Mouse (Mus musculus) R1 (cell line): ENCODE measurements around the gene Rev1.
"Not testable (repeated sequence)": the region's sequence is repeated elsewhere in the genome, so short reads cannot be mapped to it uniquely, and the experiment has no call there.

Source experiments
- DNase-seq: peaks from one replicate; pipeline ENCODE4 v3.0.0-alpha.2; 2018; ENCODE audit warnings: low read depth, low spot score

Gene Rev1

DNA sequence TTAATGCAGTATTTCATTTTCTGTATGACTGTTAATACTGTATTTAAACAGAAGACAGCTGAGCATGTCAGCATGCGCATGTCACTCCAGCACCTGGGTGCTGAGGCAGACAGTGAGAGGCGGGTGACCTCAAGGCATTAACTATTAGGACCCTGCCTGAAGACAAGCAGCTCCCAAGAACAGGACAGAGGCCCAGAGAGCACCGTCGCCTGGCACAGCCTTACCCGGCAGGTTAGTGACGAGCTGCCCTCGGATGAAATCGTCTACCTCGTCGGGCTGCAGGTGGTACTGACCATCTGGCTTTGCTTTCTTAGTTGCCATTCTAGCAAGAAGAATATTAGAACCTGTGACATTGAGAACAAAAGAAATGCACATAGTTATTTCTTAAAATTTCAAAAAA lies 62.3 kb downstream of the Rev1 start:
- DNase-seq, result no peak

DNA sequence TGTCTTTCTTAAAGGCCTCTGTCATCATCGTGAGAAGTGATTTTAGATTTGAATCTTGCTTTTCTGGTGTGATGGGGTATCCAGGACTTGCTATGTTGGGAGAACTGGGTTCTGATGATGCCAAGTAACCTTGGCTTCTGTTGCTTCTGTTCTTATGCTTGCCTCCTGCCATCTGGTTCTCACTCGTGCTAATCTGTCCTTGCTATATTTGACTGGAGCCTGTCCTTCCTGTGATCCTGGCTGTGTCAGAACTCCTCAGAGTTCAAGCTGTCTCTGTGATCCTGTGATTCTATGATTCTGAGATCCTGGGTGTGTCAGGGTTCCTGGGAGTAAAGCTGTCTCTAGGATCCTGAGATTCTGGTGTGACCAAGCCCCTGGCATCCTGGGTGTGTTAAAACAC lies 67.4 kb downstream of the Rev1 start:
- not testable (repeated sequence) for DNase-seq

DNA sequence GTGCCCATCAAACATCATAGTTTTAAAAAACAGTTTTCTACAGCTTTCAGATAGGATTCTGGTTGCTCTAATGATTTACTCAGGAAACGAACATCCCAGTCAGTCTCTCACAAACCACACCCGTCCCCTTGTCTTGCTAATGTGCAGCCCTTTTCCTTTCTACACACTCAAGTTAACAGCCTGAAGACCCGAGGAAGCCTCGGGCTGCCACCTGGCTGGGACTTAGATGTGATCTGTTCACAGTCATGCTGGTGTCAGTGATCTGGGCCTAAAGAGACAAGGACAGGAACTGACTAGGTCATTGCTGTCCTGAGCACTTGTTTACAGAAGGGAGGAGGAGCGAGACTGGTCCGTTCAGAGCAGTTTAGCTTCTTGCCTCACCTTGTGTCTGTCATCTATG lies 71.2 kb downstream of the Rev1 start:
- DNase-seq, result peak; percentile 81

DNA sequence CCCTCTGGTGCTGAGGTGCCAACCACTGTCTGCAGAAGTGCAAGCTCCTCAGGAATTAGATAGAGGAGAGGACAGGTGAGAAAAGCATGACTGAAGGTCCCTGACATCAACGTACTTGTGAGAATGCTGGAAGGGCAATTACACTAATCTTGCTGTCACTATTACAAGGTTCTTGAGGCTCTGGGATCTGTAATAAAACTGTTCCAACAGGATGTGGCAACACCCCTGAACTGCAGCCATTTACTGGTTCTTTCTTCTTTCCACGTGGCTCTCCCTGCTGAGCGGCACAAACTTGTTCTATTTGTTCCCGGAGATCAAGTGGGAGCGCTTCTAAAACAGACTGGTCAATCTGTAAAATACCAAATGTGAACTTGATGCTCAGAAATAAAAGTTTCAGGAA lies 74.4 kb downstream of the Rev1 start:
- DNase-seq, result no peak

DNA sequence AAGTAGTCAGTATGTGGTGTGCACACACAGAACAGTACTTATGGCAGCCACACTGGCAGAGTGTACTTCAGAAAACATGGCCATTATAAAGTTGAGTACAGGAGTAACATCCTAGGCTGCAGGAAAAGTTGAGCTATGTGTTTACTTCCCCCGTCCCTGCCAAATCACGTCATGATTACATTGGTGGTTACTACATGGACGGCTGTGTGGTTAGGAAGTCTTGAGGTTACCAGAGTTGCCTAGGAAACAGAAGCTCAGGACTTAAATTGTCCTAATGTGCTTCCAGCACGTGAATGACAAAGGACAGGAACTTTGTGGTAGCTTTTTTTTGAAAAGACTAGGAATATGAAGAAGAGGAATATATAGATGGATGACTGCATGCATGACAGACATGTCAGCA lies 80.0 kb downstream of the Rev1 start:
- DNase-seq, result no peak

DNA sequence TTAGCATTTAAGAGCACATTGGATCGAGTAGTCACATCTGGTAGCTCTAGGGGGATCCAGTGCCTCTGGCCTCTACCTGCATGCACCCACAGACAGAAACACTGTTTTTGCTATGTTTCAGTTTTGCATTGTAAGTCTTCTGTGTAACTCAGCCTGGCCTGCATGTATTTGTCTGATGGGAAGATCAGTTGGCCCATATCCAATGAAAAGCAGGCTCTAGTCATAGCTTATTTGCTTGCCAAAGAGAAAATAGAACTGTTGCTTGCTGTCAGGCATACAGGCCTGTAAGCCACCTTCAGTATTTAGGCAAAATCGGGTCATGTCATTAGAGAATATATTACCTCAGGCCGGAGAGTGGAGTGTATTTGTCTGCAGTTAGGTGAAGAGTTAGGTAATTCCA lies 81.5 kb downstream of the Rev1 start:
- no peak for DNase-seq

DNA sequence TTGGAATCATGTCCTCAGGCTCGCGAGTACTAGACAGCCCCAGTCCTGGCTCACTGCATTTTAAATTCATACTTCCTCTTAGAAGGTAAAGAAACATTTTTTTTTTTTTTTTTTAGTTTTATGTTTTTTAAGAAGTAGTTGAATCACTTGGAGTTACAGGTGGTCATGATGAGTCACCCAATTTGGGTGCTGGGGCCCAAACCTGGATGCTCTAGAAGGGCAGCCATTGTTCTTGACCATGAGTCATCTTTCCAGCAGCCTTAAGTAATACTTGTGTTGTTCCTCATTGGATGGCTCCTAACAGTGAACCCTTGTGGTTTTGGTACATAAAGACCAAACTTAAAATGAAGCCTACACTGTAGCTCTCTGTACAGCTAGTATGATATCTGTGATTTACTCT lies 90.7 kb downstream of the Rev1 start:
- DNase-seq, result no peak

DNA sequence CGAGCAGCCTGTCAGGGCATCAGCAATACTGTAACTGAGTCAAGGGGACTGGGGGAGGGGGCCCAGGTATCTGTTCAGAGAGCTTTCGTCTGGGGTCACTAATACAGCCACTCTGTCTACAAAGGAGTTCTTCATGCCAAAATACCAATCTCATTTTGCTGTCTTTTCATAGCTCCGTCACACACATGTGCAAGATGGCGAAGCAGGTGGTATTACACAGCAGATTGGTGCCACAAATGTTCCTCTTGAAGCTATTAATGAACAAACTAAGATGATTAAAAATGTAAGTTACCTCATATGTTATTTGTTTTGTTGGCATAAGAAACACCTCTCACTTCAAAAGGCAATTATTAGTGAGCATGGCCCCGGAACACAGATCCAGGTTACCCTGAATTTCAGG lies 92.2 kb downstream of the Rev1 start:
- no peak for DNase-seq

DNA sequence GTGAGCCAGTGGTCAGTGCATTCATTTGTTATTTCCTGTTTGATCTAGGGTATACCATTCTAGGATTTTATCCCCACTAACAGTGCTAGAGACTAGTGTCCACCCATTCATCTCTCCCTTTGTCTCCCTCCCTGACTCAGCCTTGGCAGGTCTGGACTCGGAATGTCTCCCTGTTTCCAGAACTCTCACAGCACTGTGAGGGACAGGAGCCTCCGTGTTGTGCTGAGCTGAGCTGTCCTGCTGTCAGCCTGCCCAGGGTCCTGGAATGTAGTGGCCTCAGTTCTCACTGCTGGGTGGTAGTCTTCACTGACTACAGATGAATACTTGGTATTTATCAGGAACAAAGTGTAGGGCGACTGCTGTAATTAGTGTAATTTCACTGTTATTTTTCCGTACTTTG lies 94.1 kb downstream of the Rev1 start:
- DNase-seq, result no peak

DNA sequence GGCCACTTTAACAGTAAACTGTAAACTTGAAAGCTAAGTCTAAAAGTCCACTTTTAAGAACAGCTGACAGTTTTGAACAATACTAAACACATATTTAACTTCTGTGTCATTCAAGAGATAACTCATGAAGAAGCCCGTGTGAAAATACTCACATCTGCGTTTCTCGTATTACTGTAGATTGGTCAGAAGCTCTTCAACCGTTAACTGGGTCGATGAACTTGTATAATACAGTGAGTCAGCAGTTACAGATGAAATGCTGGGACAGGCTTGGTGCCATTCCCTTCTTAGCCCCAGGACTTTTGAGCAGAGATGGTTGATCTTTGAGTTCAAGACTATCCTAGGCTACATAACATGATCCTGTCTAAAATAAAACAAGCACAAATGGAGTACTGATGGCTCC lies 98.2 kb downstream of the Rev1 start:
- DNase-seq, result no peak

DNA sequence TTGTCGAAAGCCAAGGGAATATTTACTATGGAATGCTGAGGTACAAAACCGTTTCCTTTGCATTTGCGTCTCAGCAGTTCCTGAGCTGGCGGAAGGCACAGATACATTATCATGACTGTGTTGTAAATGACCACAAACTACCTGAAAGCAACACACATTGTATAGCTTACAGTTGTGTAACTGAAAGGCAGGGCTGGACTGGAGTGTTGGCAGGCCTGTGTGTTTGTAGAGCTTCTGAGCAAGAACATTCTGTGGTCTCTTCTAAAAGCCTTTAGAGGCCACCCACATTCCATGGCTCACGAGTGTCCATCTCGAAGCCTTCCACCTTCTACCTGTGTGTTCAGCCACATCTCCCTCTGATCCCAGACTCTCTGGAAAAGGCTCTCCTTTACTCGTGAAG lies 102.3 kb downstream of the Rev1 start:
- no peak for DNase-seq

DNA sequence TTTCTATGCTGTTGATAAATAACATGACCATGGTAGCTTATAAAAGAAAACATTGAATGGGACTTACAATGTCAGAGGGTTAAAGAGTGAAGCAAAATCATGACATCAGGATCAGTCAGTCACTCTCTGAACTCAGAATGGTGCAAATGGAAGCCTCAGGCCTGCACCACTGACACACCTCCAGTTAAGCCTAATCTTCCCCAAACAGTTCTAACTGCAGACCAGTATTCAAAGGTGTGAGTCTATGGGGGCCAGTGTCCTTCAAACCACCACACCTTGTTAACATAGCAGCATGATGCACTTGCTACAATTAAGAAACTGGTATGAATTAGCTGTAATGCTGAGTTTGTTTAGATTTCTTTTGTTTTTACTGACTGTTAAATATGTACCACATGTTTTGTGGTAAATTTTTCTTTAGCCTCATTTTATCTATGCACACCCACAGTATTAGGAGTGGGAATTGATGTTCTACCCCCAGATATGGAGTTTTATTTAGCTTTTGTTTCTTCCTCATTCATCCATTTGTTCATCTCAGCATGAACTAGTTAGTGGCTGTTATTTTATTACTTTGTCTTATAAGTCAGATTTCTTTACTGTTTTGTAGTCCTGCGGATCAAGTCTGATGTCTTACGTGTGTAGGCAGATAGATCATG lies 114.9 kb downstream of the Rev1 start:
- no peak for DNase-seq

DNA sequence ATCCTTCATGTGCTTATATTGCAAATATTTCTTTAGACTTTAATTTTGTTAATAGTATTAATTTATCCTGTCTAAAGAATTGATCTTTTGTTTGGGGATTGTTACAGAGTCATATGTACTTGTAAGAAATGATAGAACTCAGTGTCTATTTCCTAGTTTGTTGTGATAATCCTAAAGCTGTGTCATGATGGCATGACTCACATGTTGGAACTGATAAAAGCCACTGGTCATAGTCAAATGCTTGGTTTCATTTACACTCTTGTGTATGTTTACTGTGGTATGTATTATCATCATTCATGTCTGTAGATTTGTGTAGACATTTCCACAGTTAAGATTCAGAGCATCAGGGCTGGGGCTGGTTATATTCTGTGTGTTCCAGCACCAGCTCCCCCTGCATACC lies 117.1 kb downstream of the Rev1 start:
- no peak for DNase-seq

DNA sequence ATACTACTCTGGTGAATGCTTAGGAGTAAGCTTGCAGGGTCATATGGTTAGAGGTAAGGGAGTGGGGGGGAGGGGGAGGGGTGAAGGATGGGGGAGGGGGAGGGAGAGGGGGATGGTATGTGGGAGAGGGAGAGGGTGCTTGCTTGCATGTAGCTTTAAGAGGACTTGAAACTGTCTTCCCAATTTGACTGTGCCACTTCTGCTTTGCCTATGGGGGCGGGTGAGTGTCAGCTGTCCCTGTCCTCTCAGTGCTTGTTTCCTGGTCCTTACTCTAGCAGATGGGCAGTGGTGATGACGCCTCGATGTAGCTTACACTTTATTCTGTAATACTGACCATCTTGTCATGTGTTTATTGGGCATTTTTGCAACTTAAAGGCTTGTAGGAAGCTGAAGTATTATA lies 117.5 kb downstream of the Rev1 start:
- no peak for DNase-seq

DNA sequence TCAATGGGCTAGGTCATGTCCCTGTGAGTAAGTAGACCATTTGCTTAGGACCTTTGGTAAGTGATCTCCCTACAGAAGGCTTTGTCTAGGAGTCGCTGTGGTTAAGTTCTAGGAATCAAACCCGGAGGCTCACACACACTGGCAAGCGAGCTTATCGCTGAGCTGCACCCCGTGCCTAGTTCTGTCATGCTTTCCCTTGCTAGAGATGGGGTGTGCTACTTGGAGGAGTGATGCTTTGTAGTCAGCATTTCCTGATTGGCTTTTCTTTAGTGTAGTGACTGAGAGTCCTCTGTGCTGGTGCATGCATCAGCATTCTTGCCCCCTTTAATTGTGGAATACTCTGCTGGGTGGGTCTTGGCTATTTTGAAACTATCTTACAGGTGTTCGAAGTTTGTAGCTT lies 118.0 kb downstream of the Rev1 start:
- DNase-seq, result no peak

DNA sequence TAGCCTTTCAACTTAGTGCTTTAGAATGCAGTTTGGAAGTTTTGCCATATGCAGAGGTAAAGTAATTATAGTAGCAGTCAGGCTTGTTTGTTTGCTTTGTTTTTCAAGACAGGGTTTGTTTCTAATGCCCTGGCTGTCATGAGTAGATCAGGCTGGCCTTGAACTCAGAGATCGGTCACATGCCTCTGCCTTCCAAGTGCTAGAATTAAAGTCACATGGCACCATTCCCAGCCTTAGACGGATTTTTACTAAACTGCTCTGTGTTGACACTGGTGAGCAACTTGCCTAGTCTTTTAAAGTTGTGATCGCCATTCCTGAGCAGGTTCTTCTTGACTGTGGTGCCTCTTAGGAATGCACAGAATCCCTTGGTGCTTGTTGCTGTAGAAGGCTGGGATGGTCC lies 122.9 kb downstream of the Rev1 start:
- DNase-seq, result no peak

DNA sequence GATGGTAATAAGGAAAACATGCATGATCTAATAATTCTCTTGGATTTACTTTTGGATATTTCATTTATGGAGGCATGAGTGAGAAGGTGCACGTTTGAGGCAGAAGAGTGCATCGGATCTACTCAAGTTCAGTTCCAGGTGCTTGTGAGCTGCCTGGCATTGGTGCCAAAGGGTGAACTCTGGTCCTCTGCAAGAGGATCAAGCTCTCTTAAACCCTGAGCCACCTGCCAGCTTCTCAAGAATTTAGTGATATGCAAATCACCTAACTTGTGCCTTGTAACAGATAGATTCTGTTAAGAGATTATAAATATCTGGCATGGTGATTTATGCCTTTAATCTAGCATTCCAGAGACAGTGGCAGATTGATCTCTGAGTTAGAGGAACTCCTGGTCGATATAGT lies 126.6 kb downstream of the Rev1 start:
- DNase-seq, result no peak
